27 mouse cellular contexts compared by ENCODE assay signal in genomic region chr9:21578226-21578625, GRCm38 (mm10). TPM values are rescaled to one million over a fixed set of nuclear protein-coding genes. Genes with fewer than 3 reads are reported as not detected.
DNase-seq lines count a peak whose midpoint lies in the region; ATAC-seq and TF ChIP-seq lines count a peak whose summit lies in the region.
"Had no signal": no experiment of that assay in that cellular context is flagged by ENCODE, and none has a peak within 500 bp of the region (broad histone marks: within the 10 kb centered on the region; RNA-seq: fewer than 3 reads in every experiment).

No protein-coding gene starts in this region.

- TF ChIP-seq CTCF in hindbrain, postnatal 0 days (IDR thresholded peaks at IDR 0.05; ENCODE audit: low read depth) = no peak
- TF ChIP-seq CTCF in midbrain, postnatal 0 days (IDR thresholded peaks at IDR 0.05) = no peak

- peaks cover 52% of the 10 kb centered on the region for H3K36me3 ChIP-seq in hindbrain, postnatal 0 days (ENCODE audit: insufficient read depth, low read length)
- peaks cover 98% of the 10 kb centered on the region for H3K36me3 ChIP-seq in hindbrain, embryonic 10.5 days
- peaks cover 75% of the 10 kb centered on the region for H3K36me3 ChIP-seq in midbrain, postnatal 0 days (ENCODE audit: insufficient read depth, low read length)
- H3K36me3 ChIP-seq in midbrain, embryonic 15.5 days (replicated peaks) = peaks cover 55% of the 10 kb centered on the region

- no peak overlapping the region for H3K9ac ChIP-seq in hindbrain, postnatal 0 days (replicated peaks; ENCODE audit: low read length)
- H3K9ac ChIP-seq in midbrain, postnatal 0 days (replicated peaks; ENCODE audit: low read length, poor library complexity, severe bottlenecking) = no peak overlapping the region
- no peak overlapping the region for H3K9ac ChIP-seq in midbrain, embryonic 15.5 days
- H3K9ac ChIP-seq: embryonic facial prominence, embryonic 13.5 days; embryonic facial prominence, embryonic 15.5 days; forebrain, embryonic 12.5 days had no signal

- H3K4me2 ChIP-seq in hindbrain, postnatal 0 days (ENCODE audit: low read depth, low read length) = no peak overlapping the region
- no peak overlapping the region for H3K4me2 ChIP-seq in midbrain, postnatal 0 days (ENCODE audit: low read depth, low read length, poor library complexity, severe bottlenecking)
- H3K4me2 ChIP-seq in midbrain, embryonic 15.5 days = no peak overlapping the region
- H3K4me2 ChIP-seq: embryonic facial prominence, embryonic 13.5 days; embryonic facial prominence, embryonic 15.5 days; forebrain, embryonic 12.5 days had no signal

- H3K27ac ChIP-seq in hindbrain, postnatal 0 days = no peak overlapping the region
- no peak overlapping the region for H3K27ac ChIP-seq in hindbrain, embryonic 10.5 days
- H3K27ac ChIP-seq in midbrain, postnatal 0 days (ENCODE audit: low read depth, low read length) = no peak overlapping the region
- H3K27ac ChIP-seq in midbrain, embryonic 15.5 days = no peak overlapping the region
- H3K27ac ChIP-seq: embryonic facial prominence, embryonic 13.5 days; embryonic facial prominence, embryonic 15.5 days; forebrain, embryonic 10.5 days; forebrain, embryonic 12.5 days had no signal

- H3K4me3 ChIP-seq in hindbrain, postnatal 0 days (ENCODE audit: low read length) = no peak overlapping the region
- H3K4me3 ChIP-seq in hindbrain, embryonic 10.5 days = no peak overlapping the region
- H3K4me3 ChIP-seq in midbrain, postnatal 0 days (ENCODE audit: low read depth, low read length) = no peak overlapping the region
- no peak overlapping the region for H3K4me3 ChIP-seq in midbrain, embryonic 15.5 days
- H3K4me3 ChIP-seq: embryonic facial prominence, embryonic 13.5 days; embryonic facial prominence, embryonic 15.5 days; erythroblast, embryonic 14.5 days; forebrain, embryonic 10.5 days; forebrain, embryonic 12.5 days had no signal

- peak; percentile 69 to 78 for DNase-seq in cerebellum, postnatal 10 days
- DNase-seq in cerebellum, postnatal 36 days = no peak
- peak; percentile 54 for DNase-seq in hindbrain, postnatal 0 days (ENCODE audit: low spot score)
- no peak for DNase-seq in hindbrain, embryonic 10.5 days (ENCODE audit: low spot score)
- DNase-seq in left cerebral cortex, postnatal 4 days = peak; percentile 73
- DNase-seq in left cerebral cortex, adult 9 months (ENCODE audit: low spot score in 2 of 2) = no peak
- peak; percentile 53 for DNase-seq in midbrain, postnatal 0 days (ENCODE audit: low spot score)
- DNase-seq: adrenal gland, adult 2 months; adrenal gland, postnatal 10 days; adrenal gland, postnatal 25 days; B cell, adult 2 months; cerebellum, adult 11 months; cerebellum, adult 18-20 months; cerebellum, adult 8-10 months; cerebellum, adult 9-11 months; embryo, embryonic 11 days had no signal

- no peaks in the 10 kb centered on the region for H3K9me3 ChIP-seq in hindbrain, postnatal 0 days (ENCODE audit: low read length)
- H3K9me3 ChIP-seq in hindbrain, embryonic 10.5 days = no peaks in the 10 kb centered on the region
- H3K9me3 ChIP-seq in midbrain, postnatal 0 days (ENCODE audit: low read length) = no peaks in the 10 kb centered on the region
- no peaks in the 10 kb centered on the region for H3K9me3 ChIP-seq in midbrain, embryonic 15.5 days
- H3K9me3 ChIP-seq: embryonic facial prominence, embryonic 13.5 days; embryonic facial prominence, embryonic 15.5 days; forebrain, embryonic 10.5 days; forebrain, embryonic 12.5 days; G1E had no signal

- WGBS in hindbrain, postnatal 0 days = 36% methylated on average over 3 of the region's 3 CpGs
- WGBS in hindbrain, embryonic 10.5 days = 80% methylated on average over 3 of the region's 3 CpGs
- 49% methylated on average over 3 of the region's 3 CpGs for WGBS in midbrain, postnatal 0 days
- 48% methylated on average over 3 of the region's 3 CpGs for WGBS in midbrain, embryonic 15.5 days

- no peaks in the 10 kb centered on the region for H3K27me3 ChIP-seq in hindbrain, postnatal 0 days (ENCODE audit: insufficient read depth, low read length)
- H3K27me3 ChIP-seq in hindbrain, embryonic 10.5 days (ENCODE audit: insufficient read depth, poor library complexity, severe bottlenecking) = no peaks in the 10 kb centered on the region
- H3K27me3 ChIP-seq in midbrain, postnatal 0 days (ENCODE audit: insufficient read depth, low read length) = no peaks in the 10 kb centered on the region
- H3K27me3 ChIP-seq in midbrain, embryonic 15.5 days (replicated peaks) = no peaks in the 10 kb centered on the region
- H3K27me3 ChIP-seq: CH12.LX; embryonic facial prominence, embryonic 13.5 days; embryonic facial prominence, embryonic 15.5 days; forebrain, embryonic 12.5 days had no signal

- intact Hi-C loops in left cerebral cortex, postnatal 4 days (cut with DNase I) = no loop called here

- ATAC-seq in hindbrain, postnatal 0 days = peak; percentile 50
- ATAC-seq in midbrain, postnatal 0 days (ENCODE audit: low FRiP score) = no peak
- no peak for ATAC-seq in midbrain, embryonic 15.5 days (replicated peaks)
- ATAC-seq: CD4-positive, CD25-positive, alpha-beta regulatory T cell, adult 4 months; forebrain, embryonic 14.5 days; forebrain, embryonic 16.5 days had no signal

- no peaks in the 10 kb centered on the region for H3K4me1 ChIP-seq in hindbrain, postnatal 0 days (ENCODE audit: insufficient read depth, low read length)
- H3K4me1 ChIP-seq in hindbrain, embryonic 10.5 days (replicated peaks) = no peaks in the 10 kb centered on the region
- no peaks in the 10 kb centered on the region for H3K4me1 ChIP-seq in midbrain, postnatal 0 days (ENCODE audit: insufficient read depth, low read length)
- H3K4me1 ChIP-seq in midbrain, embryonic 15.5 days = no peaks in the 10 kb centered on the region; the same call in 1 of the 2 replicates
- H3K4me1 ChIP-seq: embryonic facial prominence, embryonic 13.5 days; embryonic facial prominence, embryonic 15.5 days; forebrain, embryonic 10.5 days had no signal

RNA-seq across cellular contexts. Expression of gene Timm29, which starts 14.3 kb away (rescaled TPM):
- 63.3 and 66.8 TPM in 2 replicates for total RNA-seq in hindbrain, postnatal 0 days (2014; rRNA removed)
- polyA plus RNA-seq in hindbrain, postnatal 0 days (2015; fragmentation: Nextera tagmentation; extraction: Ambion mirVana) = 49.4 and 51.5 TPM in 2 replicates
- 33.8 and 38.4 TPM in 2 replicates for polyA plus RNA-seq in hindbrain, embryonic 10.5 days (2016; fragmentation: Nextera tagmentation; extraction: Ambion mirVana)
- total RNA-seq in left cerebral cortex, postnatal 4 days (2021) = 10 to 100 TPM; 56.7 to 58.7 TPM
- total RNA-seq in midbrain, postnatal 0 days (2014; rRNA removed) = 74.6 and 85.9 TPM in 2 replicates
- 61.8 and 62.1 TPM in 2 replicates for polyA plus RNA-seq in midbrain, postnatal 0 days (2015; fragmentation: Nextera tagmentation; extraction: Ambion mirVana)
- 68.0 and 68.8 TPM in 2 replicates for polyA plus RNA-seq in midbrain, embryonic 15.5 days (2015; fragmentation: Nextera tagmentation; extraction: Ambion mirVana)

RNA-seq across cellular contexts. Expression of gene Yipf2, which starts 14.4 kb away (rescaled TPM):
- total RNA-seq in hindbrain, postnatal 0 days (2014; rRNA removed) = 18.6 and 25.5 TPM in 2 replicates
- 18.4 and 19.3 TPM in 2 replicates for polyA plus RNA-seq in hindbrain, postnatal 0 days (2015; fragmentation: Nextera tagmentation; extraction: Ambion mirVana)
- polyA plus RNA-seq in hindbrain, embryonic 10.5 days (2016; fragmentation: Nextera tagmentation; extraction: Ambion mirVana) = 21.5 and 23.7 TPM in 2 replicates
- 1 to 10 TPM; 7.0 to 9.9 TPM for total RNA-seq in left cerebral cortex, postnatal 4 days (2021)
- total RNA-seq in midbrain, postnatal 0 days (2014; rRNA removed) = 19.1 and 21.7 TPM in 2 replicates
- 17.0 and 19.5 TPM in 2 replicates for polyA plus RNA-seq in midbrain, postnatal 0 days (2015; fragmentation: Nextera tagmentation; extraction: Ambion mirVana)
- 27.0 and 29.2 TPM in 2 replicates for polyA plus RNA-seq in midbrain, embryonic 15.5 days (2015; fragmentation: Nextera tagmentation; extraction: Ambion mirVana)

RNA-seq across cellular contexts. Expression of gene Carm1, which starts 31.5 kb away (rescaled TPM):
- 84.9 and 92.7 TPM in 2 replicates for total RNA-seq in hindbrain, postnatal 0 days (2014; rRNA removed)
- polyA plus RNA-seq in hindbrain, postnatal 0 days (2015; fragmentation: Nextera tagmentation; extraction: Ambion mirVana) = 20.6 and 25.0 TPM in 2 replicates
- polyA plus RNA-seq in hindbrain, embryonic 10.5 days (2016; fragmentation: Nextera tagmentation; extraction: Ambion mirVana) = 66.3 and 71.9 TPM in 2 replicates
- total RNA-seq in left cerebral cortex, postnatal 4 days (2021) = 100 to 1,000 TPM; 108 to 124 TPM
- total RNA-seq in midbrain, postnatal 0 days (2014; rRNA removed) = 85.3 and 97.4 TPM in 2 replicates
- polyA plus RNA-seq in midbrain, postnatal 0 days (2015; fragmentation: Nextera tagmentation; extraction: Ambion mirVana) = 23.0 and 27.3 TPM in 2 replicates
- 46.7 and 49.3 TPM in 2 replicates for polyA plus RNA-seq in midbrain, embryonic 15.5 days (2015; fragmentation: Nextera tagmentation; extraction: Ambion mirVana)

RNA-seq across cellular contexts. Expression of gene Smarca4, which starts 37.7 kb away (rescaled TPM):
- 171 and 177 TPM in 2 replicates for total RNA-seq in hindbrain, postnatal 0 days (2014; rRNA removed)
- polyA plus RNA-seq in hindbrain, postnatal 0 days (2015; fragmentation: Nextera tagmentation; extraction: Ambion mirVana) = 71.5 and 80.6 TPM in 2 replicates
- 153 and 173 TPM in 2 replicates for polyA plus RNA-seq in hindbrain, embryonic 10.5 days (2016; fragmentation: Nextera tagmentation; extraction: Ambion mirVana)
- 100 to 1,000 TPM; 185 to 186 TPM for total RNA-seq in left cerebral cortex, postnatal 4 days (2021)
- 173 and 195 TPM in 2 replicates for total RNA-seq in midbrain, postnatal 0 days (2014; rRNA removed)
- polyA plus RNA-seq in midbrain, postnatal 0 days (2015; fragmentation: Nextera tagmentation; extraction: Ambion mirVana) = 80.8 and 84.9 TPM in 2 replicates
- 158 and 163 TPM in 2 replicates for polyA plus RNA-seq in midbrain, embryonic 15.5 days (2015; fragmentation: Nextera tagmentation; extraction: Ambion mirVana)

RNA-seq across cellular contexts. Expression of gene AB124611, which starts 52.2 kb away (rescaled TPM):
- total RNA-seq in hindbrain, postnatal 0 days (2014; rRNA removed) = 1.2 and 2.2 TPM in 2 replicates
- polyA plus RNA-seq in hindbrain, postnatal 0 days (2015; fragmentation: Nextera tagmentation; extraction: Ambion mirVana) = 1.1 and 1.2 TPM in 2 replicates
- polyA plus RNA-seq in hindbrain, embryonic 10.5 days (2016; fragmentation: Nextera tagmentation; extraction: Ambion mirVana) = 4.9 and 5.8 TPM in 2 replicates
- total RNA-seq in left cerebral cortex, postnatal 4 days (2021) = under 1 TPM; 0.44 to 0.64 TPM
- total RNA-seq in midbrain, postnatal 0 days (2014; rRNA removed) = 1.4 and 1.7 TPM in 2 replicates
- 0.68 and 0.98 TPM in 2 replicates for polyA plus RNA-seq in midbrain, postnatal 0 days (2015; fragmentation: Nextera tagmentation; extraction: Ambion mirVana)
- 1.9 and 2.6 TPM in 2 replicates for polyA plus RNA-seq in midbrain, embryonic 15.5 days (2015; fragmentation: Nextera tagmentation; extraction: Ambion mirVana)

Comparison
In these comparisons a context has a peak if more than half of its experiments do, and no peak if none do; other contexts are left out.
1. DNase-seq: peak in cerebellum, postnatal 10 days (2 of 2), hindbrain, postnatal 0 days (single experiment), left cerebral cortex, postnatal 4 days (single experiment) and midbrain, postnatal 0 days (single experiment); none in cerebellum, postnatal 36 days (0 of 2), hindbrain, embryonic 10.5 days (single experiment) and left cerebral cortex, adult 9 months (0 of 2).